Mouse (Mus musculus): ENCODE results near the gene Myom3. TPM values are rescaled to one million over a fixed set of nuclear protein-coding genes. Genes with fewer than 3 reads are reported as not detected.

Gene Myom3
- polyA plus RNA-seq, 1 experiment from 2014 or later = 0.20 TPM

DNA sequence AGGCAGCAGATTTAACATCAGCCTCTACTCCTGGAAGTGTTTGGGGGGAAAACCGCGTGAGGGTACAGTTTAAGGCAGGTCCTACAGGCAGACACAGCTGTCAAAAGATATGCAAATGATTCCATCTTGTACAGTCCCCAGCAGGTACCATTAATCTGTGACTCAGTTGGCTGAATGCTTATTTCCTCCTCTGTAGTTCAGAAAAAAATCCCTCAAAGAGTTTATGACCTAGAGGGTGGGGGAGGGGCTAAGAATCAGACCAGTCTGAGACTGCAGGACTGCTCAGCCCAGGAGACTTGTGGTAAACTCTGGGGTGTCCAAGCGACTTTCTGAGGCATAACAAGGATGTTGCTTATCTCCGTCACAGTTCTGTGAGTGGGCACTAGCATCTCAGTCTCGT, 21.3 kb upstream of the Myom3 start:
- Histone ChIP-seq H3K4me3 (replicated peaks) (no peak overlapping the region), H3K9me3 (replicated peaks) (peaks cover 6% of the 10 kb centered on the region; the same call in 1 of the 2 replicates), H3K36me3 (peaks cover 13% of the 10 kb centered on the region), H3K4me2 (peak overlapping the region; percentile 44; the same call in 1 of the 2 replicates), H3K27me3 (no peaks in the 10 kb centered on the region), H3K9ac (0 out of 2 replicates have a peak overlapping the region, but pooled peaks have one; percentile 41), H3K27ac (peak overlapping the region; percentile 79), H3K4me1 (replicated peaks) (peaks cover 37% of the 10 kb centered on the region)
- 51% methylated on average over 5 of the region's 5 CpGs for WGBS (ENCODE audit: insufficient replicate concordance)
- no peak for DNase-seq
- ATAC-seq (ENCODE audit: low read depth) = no peak

DNA sequence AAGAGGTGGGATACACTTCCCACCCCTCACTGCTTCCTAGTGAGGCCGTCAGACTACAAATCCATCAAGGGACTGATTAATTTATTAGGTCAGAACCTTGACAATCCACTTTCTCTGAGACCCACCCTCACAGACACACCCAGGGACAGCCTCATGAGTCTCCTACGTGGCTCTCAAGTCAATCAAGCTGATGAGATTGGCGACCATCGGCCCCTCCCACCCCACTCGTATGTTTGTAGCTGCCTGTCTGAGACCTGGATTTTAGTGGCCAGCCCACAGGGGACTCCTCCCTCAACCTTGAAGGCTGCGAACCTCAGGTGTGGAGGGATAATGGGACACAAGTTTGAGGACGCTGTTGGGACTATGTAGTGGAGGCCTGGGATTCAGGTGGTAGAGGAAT, 20.4 kb upstream of the Myom3 start:
- Histone ChIP-seq H3K4me3 (replicated peaks) (no peak overlapping the region), H3K4me2 (peak overlapping the region; percentile 44), H3K36me3 (peaks cover 10% of the 10 kb centered on the region), H3K9ac (peak overlapping the region; percentile 41; the same call in 1 of the 2 replicates), H3K9me3 (replicated peaks) (peaks cover 4% of the 10 kb centered on the region; the same call in 1 of the 2 replicates), H3K4me1 (replicated peaks) (peaks cover 44% of the 10 kb centered on the region), H3K27me3 (no peaks in the 10 kb centered on the region), H3K27ac (peak overlapping the region; percentile 79)
- ATAC-seq (ENCODE audit: low read depth) = peak; percentile 68
- DNase-seq = peak; percentile 25
- WGBS (ENCODE audit: insufficient replicate concordance) = 43% methylated on average over 7 of the region's 7 CpGs

DNA sequence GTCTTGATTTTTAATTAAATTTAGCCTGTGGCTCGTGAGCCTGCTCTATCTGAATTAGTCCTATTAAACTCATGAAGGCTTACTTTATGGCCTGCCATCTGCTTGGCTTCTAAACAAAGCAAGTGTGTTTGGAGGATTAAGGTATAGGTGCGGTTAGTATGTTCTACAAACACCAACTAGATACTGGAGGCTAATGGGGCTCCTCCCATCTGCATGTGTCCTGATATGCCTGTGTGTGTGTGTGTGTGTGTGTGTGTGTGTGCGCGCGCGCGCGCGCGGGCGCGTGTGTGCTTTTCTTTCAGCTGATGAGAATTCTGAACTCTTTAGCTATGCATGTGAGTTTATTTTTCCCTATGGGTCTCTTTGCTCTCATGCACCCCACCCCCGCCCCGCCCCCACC, 19.8 kb upstream of the Myom3 start:
- WGBS (ENCODE audit: insufficient replicate concordance) = 51% methylated on average over 14 of the region's 14 CpGs
- H3K27me3 ChIP-seq = no peaks in the 10 kb centered on the region
- peak; percentile 63 for DNase-seq
- peaks cover 5% of the 10 kb centered on the region; the same call in 1 of the 2 replicates for H3K36me3 ChIP-seq
- H3K4me3 ChIP-seq (replicated peaks) = no peak overlapping the region
- no peaks in the 10 kb centered on the region for H3K9me3 ChIP-seq (replicated peaks)
- H3K4me2 ChIP-seq = peak overlapping the region; percentile 44
- H3K9ac ChIP-seq = peak overlapping the region; percentile 19; the same call in 1 of the 2 replicates
- peak; percentile 91 for ATAC-seq (ENCODE audit: low read depth)
- peak overlapping the region; percentile 79 for H3K27ac ChIP-seq
- peaks cover 44% of the 10 kb centered on the region for H3K4me1 ChIP-seq (replicated peaks)

- Histone ChIP-seq H3K4me3 (replicated peaks) (no peak overlapping the region), H3K36me3 (no peaks in the 10 kb centered on the region), H3K27me3 (0 out of 2 replicates have a peak, but pooled peaks cover 5% of the 10 kb centered on the region), H3K4me1 (replicated peaks) (peaks cover 44% of the 10 kb centered on the region), H3K9ac (no peak overlapping the region), H3K27ac (no peak overlapping the region), H3K9me3 (replicated peaks) (no peaks in the 10 kb centered on the region), H3K4me2 (no peak overlapping the region)
- no peak for DNase-seq
- 54% methylated on average over 6 of the region's 6 CpGs for WGBS (ENCODE audit: insufficient replicate concordance)
- ATAC-seq (ENCODE audit: low read depth) = no peak
These were observed 16.0 kb upstream of the Myom3 start for GRCm38 (mm10) chr4:135743520-135743919.

- Histone ChIP-seq H3K36me3 (no peaks in the 10 kb centered on the region), H3K4me1 (replicated peaks) (peaks cover 31% of the 10 kb centered on the region), H3K4me3 (replicated peaks) (no peak overlapping the region), H3K9ac (no peak overlapping the region), H3K27me3 (0 out of 2 replicates have a peak, but pooled peaks cover 5% of the 10 kb centered on the region), H3K9me3 (replicated peaks) (no peaks in the 10 kb centered on the region), H3K27ac (no peak overlapping the region), H3K4me2 (no peak overlapping the region)
- DNase-seq = no peak
- ATAC-seq (ENCODE audit: low read depth) = no peak
- WGBS (ENCODE audit: insufficient replicate concordance) = 68% methylated on average over 16 of the region's 16 CpGs
These were observed 14.6 kb upstream of the Myom3 start for GRCm38 (mm10) chr4:135744726-135745448.

- peak; percentile 30; the same call in 1 of the 2 replicates for ATAC-seq (ENCODE audit: low read depth)
- Histone ChIP-seq H3K27me3 (0 out of 2 replicates have a peak, but pooled peaks cover 5% of the 10 kb centered on the region), H3K4me3 (replicated peaks) (no peak overlapping the region), H3K9me3 (replicated peaks) (no peaks in the 10 kb centered on the region), H3K36me3 (no peaks in the 10 kb centered on the region), H3K4me2 (no peak overlapping the region), H3K9ac (no peak overlapping the region), H3K4me1 (replicated peaks) (peaks cover 25% of the 10 kb centered on the region), H3K27ac (no peak overlapping the region)
- no peak for DNase-seq
- 60% methylated on average over 10 of the region's 10 CpGs for WGBS (ENCODE audit: insufficient replicate concordance)
These were observed 13.9 kb upstream of the Myom3 start for GRCm38 (mm10) chr4:135745613-135746012.

- Histone ChIP-seq H3K9ac (no peak overlapping the region), H3K4me2 (no peak overlapping the region), H3K27me3 (no peaks in the 10 kb centered on the region), H3K4me1 (replicated peaks) (peaks cover 18% of the 10 kb centered on the region), H3K36me3 (no peaks in the 10 kb centered on the region), H3K9me3 (replicated peaks) (no peaks in the 10 kb centered on the region), H3K27ac (no peak overlapping the region), H3K4me3 (replicated peaks) (no peak overlapping the region)
- 64% methylated on average over 8 of the region's 8 CpGs for WGBS (ENCODE audit: insufficient replicate concordance)
- DNase-seq (no peak), ATAC-seq (ENCODE audit: low read depth) (no peak)
These were observed 8.6 kb upstream of the Myom3 start for GRCm38 (mm10) chr4:135750896-135751295.

GRCm38 (mm10) chr4:135752106-135752778, 7.3 kb upstream of the Myom3 start:
- Histone ChIP-seq H3K9me3 (replicated peaks) (no peaks in the 10 kb centered on the region), H3K4me2 (no peak overlapping the region), H3K27ac (peak overlapping the region; percentile 39; the same call in 1 of the 2 replicates), H3K27me3 (no peaks in the 10 kb centered on the region), H3K4me1 (replicated peaks) (peaks cover 18% of the 10 kb centered on the region), H3K36me3 (no peaks in the 10 kb centered on the region), H3K4me3 (replicated peaks) (no peak overlapping the region), H3K9ac (no peak overlapping the region)
- no peak for DNase-seq
- 53% methylated on average over 7 of the region's 7 CpGs for WGBS (ENCODE audit: insufficient replicate concordance)
- 0 out of 2 replicates have a peak, but pooled peaks have one; percentile 21 for ATAC-seq (ENCODE audit: low read depth)

- H3K9me3 ChIP-seq (replicated peaks) = no peaks in the 10 kb centered on the region
- ATAC-seq (ENCODE audit: low read depth) = peak; percentile 55
These were observed 6.7 kb upstream of the Myom3 start for GRCm38 (mm10) chr4:135752779-135753164.

DNA sequence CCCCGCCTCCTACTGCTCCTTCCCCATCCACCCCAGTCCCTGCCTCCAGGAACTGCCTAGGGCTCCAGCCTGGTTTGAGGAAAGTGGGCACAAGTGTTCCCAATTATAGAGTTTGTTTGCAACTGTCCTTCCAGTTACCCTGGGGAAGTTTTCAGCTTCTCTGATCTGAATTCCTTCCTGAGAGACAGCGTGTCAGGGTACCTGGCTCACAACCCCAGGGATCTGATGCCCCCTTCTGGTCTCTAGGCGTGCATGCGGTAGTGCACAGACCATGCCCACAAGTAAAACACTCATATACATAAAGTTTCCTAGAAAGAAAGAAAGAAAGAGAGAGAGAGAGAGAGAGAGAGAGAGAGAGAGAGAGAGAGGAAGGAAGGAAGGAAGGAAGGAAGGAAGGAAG, 1.2 kb upstream of the Myom3 start:
- Histone ChIP-seq H3K9me3 (replicated peaks) (no peaks in the 10 kb centered on the region), H3K4me3 (replicated peaks) (no peak overlapping the region), H3K36me3 (no peaks in the 10 kb centered on the region), H3K27me3 (0 out of 2 replicates have a peak, but pooled peaks cover 11% of the 10 kb centered on the region), H3K9ac (no peak overlapping the region), H3K4me1 (replicated peaks) (peaks cover 14% of the 10 kb centered on the region), H3K4me2 (no peak overlapping the region), H3K27ac (no peak overlapping the region)
- ATAC-seq (ENCODE audit: low read depth) = no peak
- no peak for DNase-seq
- 31% methylated on average over 4 of the region's 4 CpGs for WGBS (ENCODE audit: insufficient replicate concordance)

More at GRCm38 (mm10) chr4:135752779-135753164, 6.7 kb upstream of the Myom3 start:
- peak overlapping the region; percentile 44; the same call in 1 of the 2 replicates for H3K27ac ChIP-seq
- peaks cover 18% of the 10 kb centered on the region for H3K4me1 ChIP-seq (replicated peaks)
- WGBS (ENCODE audit: insufficient replicate concordance) = 61% methylated on average over 8 of the region's 8 CpGs
- no peak overlapping the region for H3K9ac ChIP-seq
- no peak for DNase-seq
- no peaks in the 10 kb centered on the region for H3K36me3 ChIP-seq
- H3K4me2 ChIP-seq = no peak overlapping the region
- no peak overlapping the region for H3K4me3 ChIP-seq (replicated peaks)
- no peaks in the 10 kb centered on the region for H3K27me3 ChIP-seq

DNA sequence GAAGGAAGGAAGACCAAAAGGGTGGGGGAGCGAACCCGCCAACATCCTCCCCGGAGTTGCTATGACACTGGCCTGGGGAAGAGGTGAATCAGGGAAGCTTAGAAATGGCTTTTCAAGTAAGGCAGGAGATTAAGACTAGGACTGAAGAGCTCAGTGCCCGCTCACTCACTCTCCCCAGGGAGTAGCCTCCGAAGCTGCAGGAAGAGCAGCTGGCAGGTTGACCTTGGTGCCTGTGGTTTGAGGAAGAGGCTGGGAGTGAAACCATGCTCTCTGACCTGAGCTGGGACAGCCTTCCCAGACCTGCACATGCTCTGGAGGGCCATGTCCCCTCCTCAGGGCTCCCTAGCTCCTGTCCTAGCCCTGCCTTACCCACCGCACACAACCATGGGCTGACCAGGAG, 690 bp upstream of the Myom3 start:
- no peak for DNase-seq
- Histone ChIP-seq H3K27ac (no peak overlapping the region), H3K4me1 (replicated peaks) (peaks cover 12% of the 10 kb centered on the region), H3K9me3 (replicated peaks) (no peaks in the 10 kb centered on the region), H3K9ac (no peak overlapping the region), H3K4me3 (replicated peaks) (no peak overlapping the region), H3K4me2 (no peak overlapping the region), H3K36me3 (no peaks in the 10 kb centered on the region), H3K27me3 (0 out of 2 replicates have a peak, but pooled peaks cover 11% of the 10 kb centered on the region)
- WGBS (ENCODE audit: insufficient replicate concordance) = 36% methylated on average over 6 of the region's 6 CpGs
- no peak for ATAC-seq (ENCODE audit: low read depth)

Data from liver, embryonic 13.5 days (tissue).